Mouse (Mus musculus): ENCODE measurements at regions not wholly inside any gene's neighbourhood (a gene's known extent, or its start where the extent isn't known, plus 50 kb on each side); places are given as distances from the start of the nearest gene placed in this dataset.
A peak's percentile ranks its signal among the peaks of the same experiment; 100 is the strongest.

GRCm38 (mm10) chr13:72166225-72166624, 202.7 kb upstream of the Irx1 start:
- no peak for ATAC-seq
- no peak overlapping the region for H3K9ac ChIP-seq (replicated peaks; ENCODE audit: low read depth, low read length)
- no peaks in the 10 kb centered on the region for H3K36me3 ChIP-seq (ENCODE audit: control insufficient read depth, insufficient read depth)
- no peak overlapping the region for H3K27ac ChIP-seq (ENCODE audit: low read length)
- WGBS = 61% methylated on average over 2 of the region's 2 CpGs
- no peak overlapping the region for H3K4me2 ChIP-seq (ENCODE audit: low read length)
- no peaks in the 10 kb centered on the region for H3K4me1 ChIP-seq (replicated peaks; ENCODE audit: control insufficient read depth, insufficient read depth, low read length)
- no peaks in the 10 kb centered on the region for H3K27me3 ChIP-seq (replicated peaks; ENCODE audit: control insufficient read depth, insufficient read depth, low read length)
- no peak overlapping the region for H3K4me3 ChIP-seq (replicated peaks; ENCODE audit: low read length)
- H3K9me3 ChIP-seq (ENCODE audit: control insufficient read depth, low read length) = no peaks in the 10 kb centered on the region

DNA sequence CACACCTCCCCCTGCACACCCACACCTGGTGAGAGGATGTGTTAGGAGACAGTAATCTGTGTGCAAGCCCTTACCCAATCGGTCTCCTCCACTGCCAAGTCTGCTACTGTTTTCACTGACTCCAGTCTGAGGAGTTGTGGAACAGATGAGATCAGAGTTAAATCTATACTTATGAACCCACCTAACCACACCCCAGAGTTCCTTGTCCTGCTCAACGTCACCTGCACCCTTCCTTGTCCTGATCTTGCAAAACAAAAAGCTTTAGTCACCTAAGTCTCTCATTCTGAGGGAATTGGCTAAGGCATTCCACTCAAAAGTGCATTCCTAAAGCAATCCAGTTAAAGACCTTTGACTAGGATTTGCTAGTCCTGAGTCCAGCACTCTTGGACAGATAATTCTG, 203.9 kb upstream of the Irx1 start:
- H3K9ac ChIP-seq (replicated peaks; ENCODE audit: low read depth, low read length) = no peak overlapping the region
- no peak overlapping the region for H3K27ac ChIP-seq (ENCODE audit: low read length)
- no peak for ATAC-seq
- no peak overlapping the region for H3K4me2 ChIP-seq (ENCODE audit: low read length)
- H3K4me1 ChIP-seq (replicated peaks; ENCODE audit: control insufficient read depth, insufficient read depth, low read length) = no peaks in the 10 kb centered on the region
- H3K9me3 ChIP-seq (ENCODE audit: control insufficient read depth, low read length) = no peaks in the 10 kb centered on the region
- no peak overlapping the region for H3K4me3 ChIP-seq (replicated peaks; ENCODE audit: low read length)
- H3K27me3 ChIP-seq (replicated peaks; ENCODE audit: control insufficient read depth, insufficient read depth, low read length) = no peaks in the 10 kb centered on the region
- no peaks in the 10 kb centered on the region for H3K36me3 ChIP-seq (ENCODE audit: control insufficient read depth, insufficient read depth)
- 79% methylated on average over 2 of the region's 2 CpGs for WGBS

- H3K9me3 ChIP-seq (ENCODE audit: control insufficient read depth, low read length) = no peaks in the 10 kb centered on the region
- 84% methylated on average over 3 of the region's 3 CpGs for WGBS
- no peak overlapping the region for H3K4me2 ChIP-seq (ENCODE audit: low read length)
- H3K36me3 ChIP-seq (ENCODE audit: control insufficient read depth, insufficient read depth) = no peaks in the 10 kb centered on the region
- no peak overlapping the region for H3K27ac ChIP-seq (ENCODE audit: low read length)
- H3K9ac ChIP-seq (replicated peaks; ENCODE audit: low read depth, low read length) = no peak overlapping the region
- no peak for ATAC-seq
- H3K4me1 ChIP-seq (replicated peaks; ENCODE audit: control insufficient read depth, insufficient read depth, low read length) = no peaks in the 10 kb centered on the region
- H3K4me3 ChIP-seq (replicated peaks; ENCODE audit: low read length) = no peak overlapping the region
- H3K27me3 ChIP-seq (replicated peaks; ENCODE audit: control insufficient read depth, insufficient read depth, low read length) = no peaks in the 10 kb centered on the region
These were observed 220.1 kb upstream of the Irx1 start for GRCm38 (mm10) chr13:72183636-72184035.

GRCm38 (mm10) chr13:72184116-72184845, 220.8 kb upstream of the Irx1 start:
- no peak for ATAC-seq
- Histone ChIP-seq H3K27ac (ENCODE audit: low read length) (no peak overlapping the region), H3K9ac (replicated peaks; ENCODE audit: low read depth, low read length) (no peak overlapping the region), H3K4me2 (ENCODE audit: low read length) (no peak overlapping the region), H3K27me3 (replicated peaks; ENCODE audit: control insufficient read depth, insufficient read depth, low read length) (no peaks in the 10 kb centered on the region), H3K4me3 (replicated peaks; ENCODE audit: low read length) (no peak overlapping the region), H3K4me1 (replicated peaks; ENCODE audit: control insufficient read depth, insufficient read depth, low read length) (no peaks in the 10 kb centered on the region), H3K36me3 (ENCODE audit: control insufficient read depth, insufficient read depth) (no peaks in the 10 kb centered on the region), H3K9me3 (ENCODE audit: control insufficient read depth, low read length) (no peaks in the 10 kb centered on the region)
- WGBS = 76% methylated on average over 15 of the region's 15 CpGs

DNA sequence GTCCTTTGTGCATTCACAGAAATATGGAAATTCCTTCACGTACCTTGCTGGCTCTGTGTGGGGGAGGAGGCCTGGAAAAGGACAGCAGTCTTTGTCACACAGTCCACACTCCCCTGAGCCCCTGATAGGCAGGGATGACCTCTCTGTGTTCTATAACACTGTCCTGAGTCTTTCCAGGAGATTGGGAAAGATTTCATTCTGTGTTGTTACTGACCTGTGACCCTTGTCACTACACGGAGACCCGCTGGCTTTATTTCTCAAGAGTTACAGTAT, 221.3 kb upstream of the Irx1 start:
- Histone ChIP-seq H3K4me1 (replicated peaks; ENCODE audit: control insufficient read depth, insufficient read depth, low read length) (no peaks in the 10 kb centered on the region), H3K27ac (ENCODE audit: low read length) (no peak overlapping the region), H3K36me3 (ENCODE audit: control insufficient read depth, insufficient read depth) (no peaks in the 10 kb centered on the region), H3K9me3 (ENCODE audit: control insufficient read depth, low read length) (no peaks in the 10 kb centered on the region), H3K27me3 (replicated peaks; ENCODE audit: control insufficient read depth, insufficient read depth, low read length) (no peaks in the 10 kb centered on the region), H3K4me2 (ENCODE audit: low read length) (no peak overlapping the region), H3K9ac (replicated peaks; ENCODE audit: low read depth, low read length) (no peak overlapping the region), H3K4me3 (replicated peaks; ENCODE audit: low read length) (no peak overlapping the region)
- ATAC-seq = no peak
- 86% methylated on average over 3 of the region's 3 CpGs for WGBS

DNA sequence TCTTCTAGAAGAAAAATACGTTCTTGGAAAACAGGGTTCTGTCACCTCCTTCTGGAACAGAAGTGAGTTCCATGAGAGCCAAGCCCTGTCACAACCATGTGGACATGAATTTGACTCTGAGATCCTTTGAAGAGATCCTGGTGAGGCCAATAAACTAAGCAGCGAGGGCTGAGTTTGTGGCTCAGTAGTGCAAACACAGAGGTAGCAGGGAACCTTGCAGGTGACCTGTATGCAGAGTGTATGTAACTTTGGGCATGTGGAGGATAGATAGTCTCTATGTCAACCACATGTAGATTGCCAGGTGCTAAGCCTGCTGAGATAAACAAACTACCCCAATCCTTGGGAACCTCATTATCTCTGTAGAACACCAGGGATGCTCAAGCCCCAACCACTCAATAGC, 232.4 kb upstream of the Irx1 start:
- no peak overlapping the region for H3K4me2 ChIP-seq (ENCODE audit: low read length)
- no peak overlapping the region for H3K4me3 ChIP-seq (replicated peaks; ENCODE audit: low read length)
- ATAC-seq = no peak
- H3K9me3 ChIP-seq (ENCODE audit: control insufficient read depth, low read length) = no peaks in the 10 kb centered on the region
- H3K27ac ChIP-seq (ENCODE audit: low read length) = no peak overlapping the region
- H3K36me3 ChIP-seq (ENCODE audit: control insufficient read depth, insufficient read depth) = no peaks in the 10 kb centered on the region
- whole genome bisulfite sequencing = 84% methylated on average over 2 of the region's 2 CpGs
- H3K4me1 ChIP-seq (replicated peaks; ENCODE audit: control insufficient read depth, insufficient read depth, low read length) = peaks cover 5% of the 10 kb centered on the region
- no peaks in the 10 kb centered on the region for H3K27me3 ChIP-seq (replicated peaks; ENCODE audit: control insufficient read depth, insufficient read depth, low read length)
- H3K9ac ChIP-seq (replicated peaks; ENCODE audit: low read depth, low read length) = no peak overlapping the region

DNA sequence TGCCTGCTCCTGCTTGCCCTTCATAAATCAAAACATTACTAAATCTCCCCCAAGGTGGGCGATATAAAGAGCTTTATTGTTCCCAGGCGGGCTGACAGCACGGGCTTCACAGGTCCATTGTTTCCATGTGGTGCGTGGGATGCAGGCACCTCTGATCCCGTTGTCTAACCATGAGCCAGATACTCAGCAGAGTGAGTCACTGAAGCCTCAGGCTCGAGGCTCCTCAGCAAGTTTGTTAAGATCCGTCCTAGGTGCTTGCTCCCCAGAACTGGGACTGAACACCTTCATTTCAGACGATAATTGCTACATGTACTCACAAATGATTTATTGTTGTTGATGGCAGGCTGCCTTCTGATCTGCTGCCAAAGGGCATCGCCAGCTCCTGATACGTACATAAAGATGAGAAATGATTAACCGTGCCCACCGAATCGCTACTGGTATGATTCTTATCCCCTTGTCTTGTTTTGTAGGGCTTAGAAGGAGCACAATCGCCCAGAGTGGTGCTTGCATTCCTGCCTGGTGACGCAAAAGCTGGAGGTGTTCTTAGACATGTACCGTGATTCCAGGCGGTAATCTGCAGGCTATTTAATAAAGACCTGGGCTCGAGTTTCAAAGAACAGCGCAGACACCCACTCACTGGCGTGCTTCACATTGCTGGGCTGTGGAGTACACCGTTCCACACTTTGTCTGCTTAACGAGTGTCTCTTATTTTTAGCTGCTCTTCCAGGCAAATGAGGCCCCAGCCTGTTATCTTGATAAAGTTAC, 235.0 kb upstream of the Irx1 start:
- Histone ChIP-seq H3K4me2 (ENCODE audit: low read length) (peak overlapping the region; percentile 17), H3K27ac (ENCODE audit: low read length) (no peak overlapping the region), H3K36me3 (ENCODE audit: control insufficient read depth, insufficient read depth) (no peaks in the 10 kb centered on the region), H3K4me1 (replicated peaks; ENCODE audit: control insufficient read depth, insufficient read depth, low read length) (peaks cover 5% of the 10 kb centered on the region), H3K4me3 (replicated peaks; ENCODE audit: low read length) (no peak overlapping the region), H3K9me3 (ENCODE audit: control insufficient read depth, low read length) (no peaks in the 10 kb centered on the region), H3K9ac (replicated peaks; ENCODE audit: low read depth, low read length) (0 out of 2 replicates have a peak overlapping the region, but pooled peaks have one; percentile 11), H3K27me3 (replicated peaks; ENCODE audit: control insufficient read depth, insufficient read depth, low read length) (no peaks in the 10 kb centered on the region)
- 21% methylated on average over 22 of the region's 22 CpGs for WGBS
- ATAC-seq = no peak

DNA sequence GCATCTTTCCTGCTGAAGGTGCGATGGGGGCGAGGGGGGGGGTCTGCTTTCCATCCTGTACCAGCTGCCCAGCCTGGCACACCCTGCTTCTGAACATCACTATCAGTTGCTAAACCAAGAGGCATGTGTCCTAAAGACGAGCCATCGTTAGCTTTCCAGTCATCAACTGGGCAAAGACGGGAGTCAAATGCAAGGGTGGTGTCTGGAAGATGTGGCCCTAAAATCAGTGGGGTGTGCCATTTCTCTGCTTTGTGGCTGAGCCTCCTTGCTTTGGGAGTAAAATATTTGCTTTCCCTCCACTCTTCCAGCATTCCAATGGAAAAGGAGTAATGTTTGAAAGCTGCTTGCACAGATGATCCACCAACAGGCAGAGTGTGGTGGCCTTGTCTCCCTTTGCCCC, 246.0 kb upstream of the Irx1 start:
- Histone ChIP-seq H3K4me3 (replicated peaks; ENCODE audit: low read length) (no peak overlapping the region), H3K9me3 (ENCODE audit: control insufficient read depth, low read length) (no peaks in the 10 kb centered on the region), H3K27me3 (replicated peaks; ENCODE audit: control insufficient read depth, insufficient read depth, low read length) (no peaks in the 10 kb centered on the region), H3K9ac (replicated peaks; ENCODE audit: low read depth, low read length) (no peak overlapping the region), H3K27ac (ENCODE audit: low read length) (no peak overlapping the region), H3K4me1 (replicated peaks; ENCODE audit: control insufficient read depth, insufficient read depth, low read length) (no peaks in the 10 kb centered on the region), H3K36me3 (ENCODE audit: control insufficient read depth, insufficient read depth) (no peaks in the 10 kb centered on the region), H3K4me2 (ENCODE audit: low read length) (no peak overlapping the region)
- WGBS = 86% methylated on average over 5 of the region's 5 CpGs
- no peak for ATAC-seq

- Histone ChIP-seq H3K27ac (ENCODE audit: low read length) (no peak overlapping the region), H3K4me2 (ENCODE audit: low read length) (no peak overlapping the region), H3K4me1 (replicated peaks; ENCODE audit: control insufficient read depth, insufficient read depth, low read length) (no peaks in the 10 kb centered on the region), H3K27me3 (replicated peaks; ENCODE audit: control insufficient read depth, insufficient read depth, low read length) (no peaks in the 10 kb centered on the region), H3K4me3 (replicated peaks; ENCODE audit: low read length) (no peak overlapping the region), H3K36me3 (ENCODE audit: control insufficient read depth, insufficient read depth) (no peaks in the 10 kb centered on the region), H3K9ac (replicated peaks; ENCODE audit: low read depth, low read length) (no peak overlapping the region), H3K9me3 (ENCODE audit: control insufficient read depth, low read length) (no peaks in the 10 kb centered on the region)
- 29% methylated on average over 10 of the region's 10 CpGs for WGBS
- no peak for ATAC-seq
These were observed 246.5 kb upstream of the Irx1 start for GRCm38 (mm10) chr13:72209946-72210456.

Measured in forebrain, embryonic 16.5 days (tissue).